Mouse (Mus musculus) small intestine, adult 2 months (tissue): ENCODE data around the gene Nop16. TPM values are rescaled to one million over a fixed set of nuclear protein-coding genes. Genes with fewer than 3 reads are reported as not detected.
"Not testable (repeated sequence)": the region's sequence is repeated elsewhere in the genome, so short reads cannot be mapped to it uniquely, and the experiment has no call there.

Source experiments
- H3K27ac ChIP-seq: fragments of 200-500 bp; 2 replicates; pipeline ENCODE4 v1.5.1; 2012; ENCODE audit warnings: low read depth, low read length, control low read depth, inconsistent platforms; ENCODE audit not compliant: insufficient read depth
- H3K27me3 ChIP-seq: fragments of 200-500 bp; 2 replicates; pipeline ENCODE4 v1.6.1; 2012; ENCODE audit warnings: mild to moderate bottlenecking, moderate library complexity, low read length, inconsistent platforms; ENCODE audit not compliant: control insufficient read depth, insufficient read depth
- H3K36me3 ChIP-seq: fragments of 200-500 bp; 2 replicates; pipeline ENCODE4 v1.6.1; 2012; ENCODE audit warnings: mild to moderate bottlenecking, low read length, control low read depth, inconsistent platforms; ENCODE audit not compliant: control insufficient read depth, insufficient read depth
- H3K4me1 ChIP-seq: fragments of 200-500 bp; 2 replicates; pipeline ENCODE4 v1.6.1; 2012; ENCODE audit warnings: low read length, inconsistent platforms, mixed read lengths; ENCODE audit not compliant: control insufficient read depth, insufficient read depth, insufficient read length
- H3K4me3 ChIP-seq: fragments of 200-500 bp; 2 replicates; pipeline ENCODE4 v1.5.1; 2012; ENCODE audit warnings: low read depth, mild to moderate bottlenecking, control low read depth, inconsistent platforms, low read length, moderate library complexity
- CTCF ChIP-seq: fragments of 200-500 bp; IDR thresholded peaks from 2 replicates; pipeline ENCODE4 v1.5.1; 2012; ENCODE audit warnings: low read depth, mild to moderate bottlenecking, control low read depth, inconsistent platforms, low read length, moderate library complexity, mixed read lengths; ENCODE audit not compliant: insufficient replicate concordance, insufficient read length; ENCODE audit errors: extremely low read depth
- POLR2A ChIP-seq: fragments of 200-500 bp; IDR thresholded peaks from 2 replicates; pipeline ENCODE4 v1.6.1; 2012; ENCODE audit warnings: low read depth, mild to moderate bottlenecking, control low read depth, inconsistent platforms, low read length, moderate library complexity
- WGBS: fragments of 180-500 bp; shearing (Covaris S2); methylation state at CpG from one replicate; pipeline ENCODE4 v1.1.7; 2018; 5-methylcytosine and 5-hydroxymethylcytosine counted together
- polyA plus RNA-seq: library from polyadenylated mRNA; depleted of rRNA; stranded (reverse); fragments of >200 nt; gene quantifications from 2 replicates; pipeline ENCODE4 v1.2.3, GENCODE M21; 2012

Nop16 gene
- polyA plus RNA-seq, 1 experiment, result 2.4 TPM

DNA sequence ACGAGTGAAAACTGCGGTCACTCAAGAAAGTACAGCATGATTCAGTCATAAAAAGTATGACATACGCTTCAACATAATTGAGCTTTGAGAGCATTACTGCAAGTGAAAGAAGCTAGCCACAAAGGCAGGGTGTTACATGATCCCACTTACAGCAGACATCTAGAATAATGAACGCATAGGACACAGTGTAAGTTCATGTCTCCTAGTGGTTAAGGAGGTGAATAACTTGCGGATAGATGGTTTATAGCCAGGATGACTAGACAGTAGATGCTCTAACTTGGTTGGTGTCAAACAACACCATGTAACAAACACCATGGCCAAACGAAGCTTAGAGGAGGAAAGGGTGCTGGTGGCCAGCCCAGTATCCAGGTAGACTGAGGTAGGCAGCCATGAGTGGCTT is 27.1 kb upstream of the Nop16 start:
- Histone ChIP-seq H3K4me3 (no peak overlapping the region), H3K27ac (no peak overlapping the region), H3K27me3 (no peaks in the 10 kb centered on the region), H3K4me1 (no peaks in the 10 kb centered on the region), H3K36me3 (no peaks in the 10 kb centered on the region)
- TF ChIP-seq POLR2A, result no peak
- TF ChIP-seq CTCF, result no peak
- WGBS, result 60% methylated on average over 6 of the region's 6 CpGs

- WGBS, result 76% methylated on average over 8 of the region's 8 CpGs
- Histone ChIP-seq H3K27me3 (no peaks in the 10 kb centered on the region), H3K4me1 (no peaks in the 10 kb centered on the region), H3K27ac (no peak overlapping the region), H3K4me3 (no peak overlapping the region), H3K36me3 (no peaks in the 10 kb centered on the region)
- TF ChIP-seq POLR2A (no peak), CTCF (no peak)
These were observed 26.4 kb upstream of the Nop16 start for GRCm38 (mm10) chr13:54616307-54616706.

DNA sequence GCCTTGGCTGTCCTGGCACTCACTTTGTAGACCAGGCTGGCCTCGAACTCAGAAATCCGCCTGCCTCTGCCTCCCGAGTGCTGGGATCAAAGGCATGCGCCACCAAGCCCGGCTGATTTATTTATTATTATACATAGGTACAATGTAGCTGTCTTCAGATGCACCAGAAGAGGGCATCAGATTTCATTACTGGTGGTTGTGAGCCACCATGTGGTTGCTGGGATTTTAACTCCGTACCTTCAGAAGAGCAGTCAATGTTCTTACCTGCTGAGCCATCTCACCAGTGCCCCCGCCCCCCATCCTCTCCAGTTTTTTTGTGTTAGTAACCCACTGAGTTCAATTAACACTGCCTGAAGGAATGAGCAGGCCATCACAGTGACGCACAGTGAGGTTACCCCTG is 23.3 kb upstream of the Nop16 start:
- 78% methylated on average over 8 of the region's 8 CpGs for WGBS
- not testable (repeated sequence) for H3K4me1 ChIP-seq, H3K27me3 ChIP-seq, H3K36me3 ChIP-seq, H3K4me3 ChIP-seq, H3K27ac ChIP-seq

DNA sequence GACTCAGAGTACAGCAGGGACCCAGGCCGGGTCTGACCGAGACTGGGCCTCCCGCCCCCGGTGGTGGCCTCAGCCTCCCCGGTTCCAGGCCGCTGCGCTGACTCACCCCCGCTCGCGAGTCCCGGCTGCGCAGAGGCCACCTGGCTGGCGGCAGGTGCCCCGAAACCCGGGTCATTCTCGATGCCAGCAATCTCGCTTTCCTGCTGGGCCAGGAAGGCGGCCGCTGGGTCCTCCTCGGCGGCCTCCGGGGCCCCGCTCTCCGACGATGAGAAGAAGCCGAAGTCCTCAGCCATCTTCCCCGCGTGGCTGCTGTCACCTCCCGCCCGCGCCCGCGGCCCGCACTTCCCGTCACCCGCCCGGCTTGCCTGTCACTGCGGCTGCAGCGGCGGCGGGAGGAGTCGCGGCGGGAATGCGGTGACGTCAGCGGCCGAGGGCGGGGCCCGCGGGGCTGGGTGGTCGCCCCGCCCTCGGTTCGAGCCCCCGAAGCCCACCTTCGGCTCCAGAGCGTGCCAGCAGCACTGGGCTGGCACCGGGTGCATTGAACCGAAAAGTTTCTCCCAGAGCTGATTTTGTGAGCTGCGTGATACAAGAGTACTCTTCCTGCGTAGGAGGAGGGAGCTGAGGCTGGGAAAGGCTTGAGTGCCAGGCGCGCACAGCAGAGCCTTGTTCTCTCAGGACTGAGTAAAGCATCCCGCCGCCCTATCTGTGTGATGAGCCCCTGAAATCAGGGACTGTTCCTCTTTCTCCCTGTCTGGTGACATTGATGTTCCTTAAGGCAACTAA is 21.3 kb upstream of the Nop16 start, which contains the start of gene Cltb:
Gene Cltb (minus strand): TSS at position 373 of the 783 bp plus-strand sequence.
- Histone ChIP-seq H3K36me3 (no peaks in the 10 kb centered on the region; the same call in 1 of the 2 replicates), H3K4me1 (peaks cover 8% of the 10 kb centered on the region), H3K27ac (peak within 1 kb of the TSS; percentile 54), H3K4me3 (peak within 1 kb of the TSS; percentile 78), H3K27me3 (no peaks in the 10 kb centered on the region)
- under 1% methylated on average over 66 of the region's 66 CpGs for WGBS
- TF ChIP-seq CTCF (no peak), POLR2A (peak; percentile 69)

- Histone ChIP-seq H3K4me1 (peaks cover 11% of the 10 kb centered on the region), H3K36me3 (no peaks in the 10 kb centered on the region; the same call in 1 of the 2 replicates), H3K27ac (peak overlapping the region; percentile 54), H3K27me3 (no peaks in the 10 kb centered on the region), H3K4me3 (peak overlapping the region; percentile 78)
- WGBS, result 5% methylated on average over 13 of the region's 13 CpGs
- TF ChIP-seq CTCF, result peak; percentile 26; the same call in 1 of the 2 replicates
- TF ChIP-seq POLR2A, result no peak; the same call in 1 of the 2 replicates
These were observed 20.7 kb upstream of the Nop16 start for GRCm38 (mm10) chr13:54610613-54610971.

GRCm38 (mm10) chr13:54609301-54609700 is 19.4 kb upstream of the Nop16 start:
- H3K4me3 ChIP-seq, result no peak overlapping the region
- 29% methylated on average over 1 of the region's 1 CpGs for WGBS
- H3K4me1 ChIP-seq, result peaks cover 19% of the 10 kb centered on the region
- no peaks in the 10 kb centered on the region for H3K27me3 ChIP-seq
- no peak for TF ChIP-seq POLR2A
- no peak for TF ChIP-seq CTCF
- H3K36me3 ChIP-seq, result peaks cover 5% of the 10 kb centered on the region
- no peak overlapping the region for H3K27ac ChIP-seq

- TF ChIP-seq POLR2A (no peak), CTCF (no peak)
- Histone ChIP-seq H3K4me1 (peaks cover 19% of the 10 kb centered on the region), H3K27me3 (no peaks in the 10 kb centered on the region), H3K27ac (peak overlapping the region; percentile 5; the same call in 1 of the 2 replicates), H3K36me3 (peaks cover 9% of the 10 kb centered on the region), H3K4me3 (no peak overlapping the region)
- 66% methylated on average over 8 of the region's 8 CpGs for WGBS
These were observed 18.8 kb upstream of the Nop16 start for GRCm38 (mm10) chr13:54608666-54609065.

- Histone ChIP-seq H3K27ac (no peak overlapping the region), H3K27me3 (no peaks in the 10 kb centered on the region), H3K4me3 (no peak overlapping the region), H3K4me1 (peaks cover 24% of the 10 kb centered on the region), H3K36me3 (peaks cover 9% of the 10 kb centered on the region)
- WGBS, result 73% methylated on average over 3 of the region's 3 CpGs
- TF ChIP-seq POLR2A, result no peak
- TF ChIP-seq CTCF, result no peak
These were observed 18.1 kb upstream of the Nop16 start for GRCm38 (mm10) chr13:54608002-54608401.
